Mouse (Mus musculus) liver, embryonic 14.5 days (tissue): ENCODE measurements around the gene Taf10.

Experiments
- CTCF ChIP-seq: IDR thresholded peaks from 2 replicates; pipeline ENCODE4 v1.5.1; 2016; ENCODE audit warnings: antibody characterized with exemption, low read depth, control low read depth
- EP300 ChIP-seq: IDR thresholded peaks from 2 replicates; pipeline ENCODE4 v1.6.1; 2016; ENCODE audit warnings: antibody characterized with exemption, low read depth

DNA sequence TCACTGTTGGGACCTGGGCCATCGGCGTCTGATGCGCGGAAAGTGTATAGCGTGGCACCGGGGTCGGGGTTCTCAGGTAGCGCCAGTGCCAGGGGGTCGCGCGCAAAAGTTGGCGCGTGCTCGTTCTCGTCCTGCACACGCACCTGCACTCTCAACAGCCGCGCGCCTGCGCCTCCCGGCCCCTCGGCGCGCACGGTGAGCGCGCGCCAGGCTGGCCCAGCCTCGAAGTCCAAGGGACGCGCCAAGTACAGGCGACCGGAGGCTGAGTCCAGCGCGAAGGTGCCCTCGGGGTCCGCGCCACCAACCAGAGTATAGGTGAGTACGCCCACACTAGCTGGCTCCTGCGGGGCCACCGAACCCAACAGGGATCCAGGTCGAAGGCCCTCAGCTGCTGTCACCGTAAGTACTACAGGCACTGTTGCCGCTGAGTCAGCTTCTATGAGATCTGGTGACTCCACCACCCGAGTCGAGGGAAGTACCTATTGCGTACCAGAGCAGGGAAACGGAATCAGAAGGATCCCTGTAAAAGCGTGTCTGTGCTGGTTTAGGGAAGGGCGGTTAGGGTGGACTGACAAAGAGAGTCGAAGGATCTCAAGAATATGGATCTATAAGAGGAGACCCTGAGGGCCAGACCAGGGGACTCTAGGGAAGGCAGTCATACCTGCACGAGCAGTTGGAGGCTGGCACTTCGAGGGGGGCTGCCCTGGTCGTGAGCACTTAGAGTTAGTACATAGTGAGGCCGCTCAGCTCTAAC, 18.5 kb upstream of the Taf10 start:
- no peak for TF ChIP-seq EP300
- TF ChIP-seq CTCF: no peak
